ENCODE assay signal across 15 mouse cellular contexts in the genomic region with DNA sequence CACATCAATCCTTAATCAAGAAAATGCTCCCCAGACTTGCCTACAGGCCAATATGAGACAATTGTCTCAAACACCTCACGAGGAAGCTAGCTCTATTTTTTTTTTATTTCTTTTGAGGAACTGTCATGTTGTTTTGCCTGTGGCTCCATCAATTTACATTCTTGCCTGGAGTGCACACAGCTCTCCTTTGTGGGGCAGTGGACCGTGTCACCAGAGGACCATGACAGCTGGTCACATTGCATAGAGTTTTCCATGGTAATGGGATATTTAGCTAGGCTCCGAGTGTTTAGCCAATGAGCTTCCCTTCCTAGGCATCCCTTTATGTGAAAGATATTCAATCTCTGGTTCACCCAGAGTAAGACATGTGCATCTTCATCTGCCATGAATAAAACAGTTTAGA.
"Had no signal": no experiment of that assay in that cellular context is flagged by ENCODE, and none has a peak within 500 bp of the region (broad histone marks: within the 10 kb centered on the region; RNA-seq: fewer than 3 reads in every experiment).

No protein-coding gene starts in this region.

- H3K27me3 ChIP-seq: kidney, embryonic 15.5 days; liver, embryonic 15.5 days; neural tube, embryonic 15.5 days had no signal

- H3K9ac ChIP-seq: kidney, embryonic 15.5 days; liver, embryonic 15.5 days; neural tube, embryonic 15.5 days had no signal

- H3K36me3 ChIP-seq: kidney, embryonic 15.5 days; limb, embryonic 10.5 days; liver, embryonic 15.5 days; neural tube, embryonic 15.5 days had no signal

- H3K9me3 ChIP-seq: kidney, embryonic 15.5 days; limb, embryonic 10.5 days; liver, embryonic 15.5 days; neural tube, embryonic 15.5 days had no signal

- H3K27ac ChIP-seq: kidney, embryonic 15.5 days; left cerebral cortex, adult 2 months; limb, embryonic 10.5 days; liver, embryonic 15.5 days; neural tube, embryonic 15.5 days had no signal

- DNase-seq: kidney, adult 2 months; kidney, postnatal 14 days; lung, adult 2 months; lung, postnatal 36 days; right cerebral cortex, postnatal 4 days; spleen, adult 18-20 months; thymus, adult 18-20 months; thymus, postnatal 14 days had no signal

- H3K4me3 ChIP-seq: kidney, embryonic 15.5 days; left cerebral cortex, adult 2 months; limb, embryonic 10.5 days; liver, embryonic 15.5 days; neural tube, embryonic 15.5 days had no signal

- ATAC-seq: lung, postnatal 0 days had no signal

- H3K4me1 ChIP-seq: kidney, embryonic 15.5 days; limb, embryonic 10.5 days; liver, embryonic 15.5 days; neural tube, embryonic 15.5 days had no signal

- H3K4me2 ChIP-seq: kidney, embryonic 15.5 days; liver, embryonic 11.5 days; liver, embryonic 15.5 days; neural tube, embryonic 15.5 days had no signal
